Mouse (Mus musculus): ENCODE measurements around the gene Macrod2.

Macrod2 gene

GRCm38 (mm10) chr2:140395179-140395578 is at the start of gene Macrod2:
Gene Macrod2 (plus strand): TSS chr2:140395309.
- DNase-seq, result peak; percentile 98 to 99

- peak in 1 of 2 experiments; percentile 34 for DNase-seq
Measured at GRCm38 (mm10) chr2:140359905-140360304, 35.2 kb upstream of the Macrod2 start.

- DNase-seq, result no peak
Measured at GRCm38 (mm10) chr2:140364804-140365203, 30.3 kb upstream of the Macrod2 start.

GRCm38 (mm10) chr2:140389525-140389924 is 5.6 kb upstream of the Macrod2 start, which contains the start of gene Sel1l2:
Gene Sel1l2 (minus strand): TSS chr2:140389706.
- DNase-seq, result no peak

- DNase-seq, result peak; percentile 34 to 81
Measured at GRCm38 (mm10) chr2:140395744-140396231, 679 bp downstream of the Macrod2 start.

- DNase-seq, result no peak
Measured at GRCm38 (mm10) chr2:140425844-140426243, 30.7 kb downstream of the Macrod2 start.

GRCm38 (mm10) chr2:140427283-140427682 is 32.2 kb downstream of the Macrod2 start:
- DNase-seq, result peak in 1 of 2 experiments; percentile 8

GRCm38 (mm10) chr2:140439081-140439480 is 44.0 kb downstream of the Macrod2 start:
- DNase-seq, result peak in 1 of 2 experiments; percentile 2

- DNase-seq, result no peak
Measured at GRCm38 (mm10) chr2:140448636-140449035, 53.5 kb downstream of the Macrod2 start.

- no peak for DNase-seq
Measured at GRCm38 (mm10) chr2:140475770-140476169, 80.7 kb downstream of the Macrod2 start.

GRCm38 (mm10) chr2:140476891-140477290 is 81.8 kb downstream of the Macrod2 start:
- DNase-seq, result no peak

- DNase-seq, result no peak
Measured at GRCm38 (mm10) chr2:140482604-140483003, 87.5 kb downstream of the Macrod2 start.

- DNase-seq, result no peak
Measured at GRCm38 (mm10) chr2:140497688-140498087, 102.6 kb downstream of the Macrod2 start.

GRCm38 (mm10) chr2:140500951-140501350 is 105.8 kb downstream of the Macrod2 start:
- DNase-seq, result peak in 1 of 2 experiments; percentile 15

- no peak for DNase-seq
Measured at GRCm38 (mm10) chr2:140521472-140521871, 126.4 kb downstream of the Macrod2 start.

GRCm38 (mm10) chr2:140530214-140530613 is 135.1 kb downstream of the Macrod2 start:
- DNase-seq, result no peak

GRCm38 (mm10) chr2:140532024-140532423 is 136.9 kb downstream of the Macrod2 start:
- no peak for DNase-seq

- DNase-seq, result no peak
Measured at GRCm38 (mm10) chr2:140532859-140533519, 137.9 kb downstream of the Macrod2 start.

- DNase-seq, result no peak
Measured at GRCm38 (mm10) chr2:140533621-140534020, 138.5 kb downstream of the Macrod2 start.

GRCm38 (mm10) chr2:140534583-140534982 is 139.5 kb downstream of the Macrod2 start:
- DNase-seq, result no peak

- no peak for DNase-seq
Measured at GRCm38 (mm10) chr2:140535832-140536571, 140.9 kb downstream of the Macrod2 start.

GRCm38 (mm10) chr2:140549286-140549685 is 154.2 kb downstream of the Macrod2 start:
- DNase-seq, result no peak

- DNase-seq, result no peak
Measured at GRCm38 (mm10) chr2:140561426-140561825, 166.3 kb downstream of the Macrod2 start.

- DNase-seq, result no peak
Measured at GRCm38 (mm10) chr2:140570874-140571273, 175.8 kb downstream of the Macrod2 start.
